Mouse (Mus musculus) megakaryocyte, adult 5-6 weeks (primary cell): ENCODE measurements around the gene Rims4. TPM values are rescaled to one million over a fixed set of nuclear protein-coding genes. Genes with fewer than 3 reads are reported as not detected.

Experiments
- ATAC-seq: 2 replicates; pipeline ENCODE4 v1.8.0; 2016; ENCODE audit warnings: mild to moderate bottlenecking, inconsistent platforms; ENCODE audit not compliant: poor library complexity, severe bottlenecking
- total RNA-seq, 2 experiments: library from RNA; stranded (forward) in 1 of 2; stranded (reverse) in 1 of 2; fragments of 153-499, 151-499 nt in 1 of 2; fragments of 221-1000, 200-1000 nt in 1 of 2; gene quantifications; 2 replicates each; pipeline versions ENCODE4 v1.2.3 to v1.2.4; 2015 to 2017

Rims4 gene
- total RNA-seq, 2 experiments from 2014 or later: not detected

- no peak for ATAC-seq
These were observed 46.6 kb downstream of the Rims4 start for GRCm38 (mm10) chr2:163871906-163872305.

GRCm38 (mm10) chr2:163871266-163871665 lies 47.2 kb downstream of the Rims4 start:
- no peak for ATAC-seq

- ATAC-seq: no peak
These were observed 48.7 kb downstream of the Rims4 start for GRCm38 (mm10) chr2:163869783-163870182.

DNA sequence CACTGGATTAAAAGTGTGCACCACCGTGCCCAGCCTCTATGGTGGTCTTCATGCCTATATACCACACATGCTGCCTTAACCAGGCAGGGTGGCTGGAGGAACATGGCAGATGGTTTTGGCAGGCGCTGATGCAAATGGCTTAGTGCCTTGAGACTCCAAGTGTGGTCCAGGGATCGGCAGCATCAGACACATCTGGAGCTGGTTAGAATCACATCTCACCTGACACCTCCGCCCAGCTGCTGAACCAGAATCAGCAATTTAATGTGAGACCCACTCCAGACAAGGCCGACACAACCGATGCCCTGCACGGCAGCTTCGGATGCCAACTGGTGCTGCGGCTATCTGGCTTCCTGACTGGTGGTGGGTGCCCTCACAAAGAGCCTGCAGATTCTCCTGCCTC lies 52.4 kb downstream of the Rims4 start:
- ATAC-seq: no peak

GRCm38 (mm10) chr2:163865311-163865710 lies 53.2 kb downstream of the Rims4 start:
- ATAC-seq: no peak

DNA sequence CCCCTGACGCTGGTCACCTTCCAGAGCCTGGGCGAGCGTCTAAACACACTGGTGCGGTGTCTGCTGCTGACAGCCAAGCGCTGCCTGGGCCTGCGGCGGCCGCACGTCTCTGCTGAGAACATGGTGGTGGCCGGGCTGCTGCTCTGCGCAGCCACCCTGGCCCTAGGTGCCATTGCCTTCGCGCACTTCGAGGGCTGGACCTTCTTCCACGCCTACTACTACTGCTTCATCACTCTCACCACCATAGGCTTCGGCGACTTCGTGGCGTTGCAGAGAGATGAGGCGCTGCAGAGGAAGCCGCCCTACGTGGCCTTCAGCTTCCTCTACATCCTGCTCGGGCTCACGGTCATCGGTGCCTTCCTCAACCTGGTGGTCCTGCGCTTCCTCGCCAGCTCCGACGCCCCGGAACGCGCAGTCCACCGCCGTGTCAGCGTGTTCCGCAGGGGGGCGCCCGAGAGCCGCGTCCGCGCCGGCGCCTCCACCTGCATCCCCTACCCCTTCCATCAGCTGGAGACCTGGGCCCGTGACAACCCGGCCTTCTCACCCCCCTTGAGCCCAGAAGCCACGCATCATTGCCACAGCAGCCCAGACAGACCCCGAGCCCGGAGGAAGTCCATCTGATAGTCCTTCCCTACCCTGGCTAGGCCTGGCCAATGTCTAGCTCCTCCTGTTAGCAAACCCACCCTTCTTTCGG lies 60.1 kb downstream of the Rims4 start:
- ATAC-seq: peak; percentile 38; the same call in 1 of the 2 replicates

GRCm38 (mm10) chr2:163857233-163857632 lies 61.2 kb downstream of the Rims4 start:
- no peak for ATAC-seq

DNA sequence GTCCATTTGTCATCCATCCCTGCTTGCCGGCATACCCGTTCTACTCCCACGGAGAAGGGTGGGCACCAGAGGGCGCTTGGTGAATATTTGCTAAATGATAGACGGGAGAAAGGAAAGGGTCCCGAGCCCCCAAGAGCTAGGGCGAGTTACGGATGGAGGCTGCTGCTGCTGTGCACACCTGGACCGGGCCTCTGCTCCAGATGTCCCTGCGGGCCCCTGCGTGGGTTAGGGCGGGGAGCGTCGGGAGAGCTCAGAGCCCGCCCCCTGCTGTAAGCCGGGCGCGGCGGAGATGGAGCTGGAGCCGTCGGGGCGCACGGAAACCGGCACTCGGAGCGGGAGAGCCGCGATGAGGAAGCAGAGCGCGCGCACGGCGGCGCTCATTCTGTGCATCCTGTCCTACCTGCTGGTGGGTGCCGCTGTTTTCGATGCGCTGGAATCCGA lies 65.0 kb downstream of the Rims4 start, which contains the start of gene Kcnk15:
Gene Kcnk15, plus strand, starts transcription at position 191 of the 441 bp plus-strand sequence.
- no peak for ATAC-seq

DNA sequence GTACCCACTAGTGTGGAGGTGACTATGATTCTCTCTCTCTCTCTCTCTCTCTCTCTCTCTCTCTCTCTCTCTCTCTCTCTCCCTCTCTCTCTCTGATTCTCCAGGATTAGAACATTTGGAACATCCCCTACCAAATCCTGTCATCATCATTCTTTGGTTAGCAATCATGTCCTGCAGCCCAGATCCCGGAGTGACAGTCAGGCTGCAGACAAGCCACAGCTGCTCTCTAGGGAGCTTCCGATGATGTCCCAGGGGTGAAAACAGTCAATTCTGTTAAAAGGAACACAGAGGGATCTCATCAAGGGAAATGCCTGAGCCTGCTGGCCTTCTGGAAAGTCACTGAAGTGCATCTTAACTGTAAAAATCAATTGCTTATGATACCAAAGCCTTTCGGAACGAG lies 76.4 kb downstream of the Rims4 start:
- no peak for ATAC-seq

- ATAC-seq: no peak
These were observed 79.0 kb downstream of the Rims4 start for GRCm38 (mm10) chr2:163839519-163839918.

DNA sequence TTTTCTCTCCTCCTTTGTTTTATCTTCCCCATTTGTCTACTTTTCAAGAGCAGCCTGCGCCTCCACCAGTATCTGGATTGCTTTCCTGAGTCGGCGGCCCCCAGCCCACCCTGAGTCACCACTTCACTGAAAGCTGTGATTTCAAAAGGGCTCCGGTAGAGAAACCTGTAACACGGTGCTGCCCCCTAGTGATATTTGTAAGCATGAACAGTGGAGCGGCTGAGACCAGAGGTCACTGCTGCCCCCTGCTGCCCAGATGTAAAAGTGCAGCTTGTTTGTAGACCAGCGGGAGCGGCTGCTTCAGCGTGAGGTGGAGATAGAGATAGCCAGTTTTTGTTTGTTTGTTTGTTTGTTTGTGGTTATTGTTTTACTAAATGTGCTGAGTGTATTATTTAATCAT lies 80.4 kb downstream of the Rims4 start:
- peak; percentile 100 for ATAC-seq

GRCm38 (mm10) chr2:163831163-163831562 lies 87.3 kb downstream of the Rims4 start:
- ATAC-seq: no peak

DNA sequence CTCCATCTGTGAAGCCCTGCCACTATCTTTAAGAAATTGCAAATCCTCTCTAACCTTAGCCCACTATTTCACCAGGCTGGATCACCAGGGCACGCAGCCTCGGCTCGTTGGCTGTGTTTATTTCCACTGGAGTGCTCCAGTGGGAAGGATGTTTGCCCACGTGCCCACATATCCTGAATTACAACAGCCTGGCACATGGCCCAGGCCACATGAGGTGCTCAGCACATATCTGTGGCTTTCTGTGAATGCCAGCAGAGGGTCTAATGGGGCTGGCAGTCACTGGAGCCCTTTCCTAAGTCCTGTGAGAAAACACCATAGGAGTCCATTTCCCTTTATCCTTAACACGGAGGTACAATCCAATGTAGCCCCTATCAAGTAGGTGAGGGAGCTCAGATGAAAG lies 92.0 kb downstream of the Rims4 start:
- ATAC-seq: no peak

DNA sequence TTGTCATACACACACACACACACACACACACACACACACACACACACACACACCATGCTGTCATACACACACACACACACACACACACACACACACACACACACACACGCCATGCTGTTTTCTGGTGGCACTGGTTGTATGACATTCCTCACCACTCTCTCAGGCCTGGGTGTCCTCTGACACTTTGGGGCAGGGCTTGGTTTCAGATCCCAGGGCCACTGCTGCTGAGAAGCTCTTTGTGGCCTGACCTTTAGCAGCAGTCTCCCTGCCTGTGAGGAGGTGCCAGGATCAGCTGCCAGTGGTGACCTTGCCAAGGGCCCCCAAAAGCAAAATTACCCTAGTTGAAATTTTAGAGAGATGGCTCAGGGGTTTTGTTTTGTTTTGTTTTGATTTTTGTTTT lies 92.6 kb downstream of the Rims4 start:
- no peak for ATAC-seq

DNA sequence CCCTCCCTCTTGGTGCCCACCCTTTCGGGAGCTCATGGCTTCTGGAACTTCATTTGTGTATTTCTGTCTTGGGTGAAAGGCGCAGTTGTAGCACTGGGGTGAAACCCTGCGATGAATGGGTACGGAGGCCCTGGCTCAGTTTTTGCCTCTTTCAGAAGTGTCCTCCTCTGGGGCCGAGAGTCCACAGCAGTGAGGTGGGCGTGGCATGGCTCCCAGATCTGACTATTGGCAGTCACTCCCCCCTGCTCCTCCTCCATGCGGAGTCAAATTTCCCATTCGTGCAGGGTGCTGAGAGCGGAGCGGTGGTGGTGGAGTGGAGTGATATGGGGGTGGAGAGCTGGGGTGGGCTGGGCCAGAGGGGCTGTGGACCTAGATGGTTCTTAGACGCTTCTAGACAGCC lies 94.7 kb downstream of the Rims4 start:
- no peak for ATAC-seq

GRCm38 (mm10) chr2:163823248-163823647 lies 95.2 kb downstream of the Rims4 start:
- ATAC-seq: peak; percentile 82

DNA sequence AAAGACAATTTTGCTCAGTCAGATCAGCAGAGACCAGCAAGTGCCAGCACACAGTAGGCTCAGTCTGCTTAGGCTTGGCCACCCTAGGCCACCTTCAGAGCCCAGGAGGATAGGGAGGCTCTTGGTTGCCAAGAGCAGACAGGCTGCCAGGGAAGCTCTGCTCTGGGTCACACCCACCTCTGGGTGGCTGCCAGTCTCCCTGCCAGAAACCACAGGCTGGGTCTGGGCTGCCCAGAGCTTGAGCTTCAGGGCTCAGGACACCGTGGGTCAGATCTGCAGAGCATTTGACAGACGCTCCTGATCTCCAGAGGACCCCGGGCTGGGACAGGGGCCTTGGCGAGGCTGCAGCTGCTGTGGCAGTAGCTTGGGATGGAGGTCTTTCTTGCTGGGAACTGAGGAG lies 97.9 kb downstream of the Rims4 start, which contains the start of gene Ccn5:
Gene Ccn5, plus strand, starts transcription at position 255 of the 400 bp plus-strand sequence.
- ATAC-seq: no peak

- no peak for ATAC-seq
These were observed 103.6 kb downstream of the Rims4 start for GRCm38 (mm10) chr2:163814739-163815465.

DNA sequence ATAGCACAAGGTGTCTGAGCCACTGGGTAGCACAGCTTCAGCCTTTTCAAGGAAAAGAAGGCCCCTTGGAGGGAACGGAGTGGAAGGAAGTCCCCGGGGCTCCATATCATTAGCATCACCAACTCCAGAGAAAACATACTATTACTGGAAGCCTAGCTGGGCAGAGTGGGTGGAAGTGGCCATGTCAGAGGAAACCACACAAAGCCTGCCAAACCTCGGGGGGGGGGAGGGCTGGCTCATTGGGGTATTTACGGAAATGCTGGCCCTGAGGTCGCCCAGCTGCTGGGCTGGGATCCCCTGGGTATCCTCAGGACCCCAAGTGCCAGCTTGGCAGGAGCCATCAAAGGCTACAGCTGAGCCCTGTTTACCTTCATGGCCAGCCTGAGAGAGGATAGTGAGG lies 105.4 kb downstream of the Rims4 start:
- no peak for ATAC-seq
